Mouse (Mus musculus) ES-E14 (cell line): ENCODE results near the gene Ctnnbl1.

Experiments
- CHD2 ChIP-seq: IDR thresholded peaks from 2 replicates; pipeline ENCODE4 v1.6.1; 2014; ENCODE audit warnings: mild to moderate bottlenecking, low read depth, low read length, inconsistent platforms
- HCFC1 ChIP-seq: IDR thresholded peaks from 2 replicates; pipeline ENCODE4 v1.6.1; 2012; ENCODE audit warnings: low read length, inconsistent platforms, borderline replicate concordance; ENCODE audit not compliant: insufficient read depth
- MAFK ChIP-seq: IDR thresholded peaks from 2 replicates; pipeline ENCODE4 v1.6.1; 2014; ENCODE audit warnings: mild to moderate bottlenecking, low read depth, low read length, inconsistent platforms; ENCODE audit not compliant: insufficient read depth

GRCm38 (mm10) chr2:157814965-157815283 lies 77.7 kb downstream of the Ctnnbl1 start:
- TF ChIP-seq MAFK = peak; percentile 53; the same call in 1 of the 2 replicates
- no peak for TF ChIP-seq CHD2
- no peak for TF ChIP-seq HCFC1
